Mouse (Mus musculus): ENCODE data around the gene Taf9b. TPM values are rescaled to one million over a fixed set of nuclear protein-coding genes. Genes with fewer than 3 reads are reported as not detected.
A peak's percentile ranks its signal among the peaks of the same experiment; 100 is the strongest.
"Not testable (repeated sequence)": the region's sequence is repeated elsewhere in the genome, so short reads cannot be mapped to it uniquely, and the experiment has no call there.

The Taf9b gene
- polyA plus RNA-seq (2012; rRNA removed), result 18.8 and 20.2 TPM in 2 replicates

DNA sequence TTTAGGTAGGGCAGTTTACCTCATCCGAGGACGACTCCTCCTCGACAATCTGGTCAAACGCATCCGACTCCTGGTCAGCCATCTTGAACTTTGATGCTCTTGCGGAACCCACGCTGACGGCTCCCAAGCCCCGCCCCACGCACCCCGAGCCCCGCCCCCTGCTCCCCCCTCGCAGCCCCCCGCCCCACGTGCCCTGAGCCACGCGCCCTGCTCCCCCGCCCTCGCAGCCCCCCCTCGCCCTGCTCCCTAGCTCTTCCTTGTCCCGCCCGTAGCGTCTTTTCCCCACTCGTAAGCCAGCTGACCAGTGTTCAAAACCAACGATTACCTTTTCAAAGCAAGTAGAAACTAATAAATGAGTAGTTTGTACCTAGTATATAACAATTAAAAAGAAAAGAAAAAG lies at the start of gene Taf9b:
Taf9b (minus strand) TSS at position 101 of the 400 bp plus-strand sequence.
- no peak for DNase-seq (ENCODE audit: low spot score)

DNA sequence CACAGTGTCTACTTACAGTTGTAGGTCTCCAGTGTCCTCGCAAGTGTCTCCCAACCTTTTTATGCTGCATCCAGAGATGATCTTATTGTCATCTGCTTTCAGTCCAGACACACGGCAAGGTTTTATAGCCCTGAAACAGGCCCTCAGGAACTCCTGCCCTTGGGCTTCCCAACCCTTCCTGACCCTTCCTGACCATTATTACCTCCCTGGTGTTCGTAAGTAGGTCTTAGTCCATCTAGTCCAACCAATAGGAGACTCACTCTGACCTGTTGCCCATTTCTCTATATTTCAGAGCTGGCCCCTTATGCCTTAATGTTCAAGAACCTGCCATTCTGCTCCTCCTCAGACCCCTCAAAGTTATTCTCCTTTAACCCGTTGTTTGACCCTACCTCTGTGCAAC lies 34.3 kb upstream of the Taf9b start, which contains the start of gene Fnd3c2:
Fnd3c2 (minus strand) TSS at position 101 of the 400 bp plus-strand sequence.
- DNase-seq (ENCODE audit: low spot score), result no peak

DNA sequence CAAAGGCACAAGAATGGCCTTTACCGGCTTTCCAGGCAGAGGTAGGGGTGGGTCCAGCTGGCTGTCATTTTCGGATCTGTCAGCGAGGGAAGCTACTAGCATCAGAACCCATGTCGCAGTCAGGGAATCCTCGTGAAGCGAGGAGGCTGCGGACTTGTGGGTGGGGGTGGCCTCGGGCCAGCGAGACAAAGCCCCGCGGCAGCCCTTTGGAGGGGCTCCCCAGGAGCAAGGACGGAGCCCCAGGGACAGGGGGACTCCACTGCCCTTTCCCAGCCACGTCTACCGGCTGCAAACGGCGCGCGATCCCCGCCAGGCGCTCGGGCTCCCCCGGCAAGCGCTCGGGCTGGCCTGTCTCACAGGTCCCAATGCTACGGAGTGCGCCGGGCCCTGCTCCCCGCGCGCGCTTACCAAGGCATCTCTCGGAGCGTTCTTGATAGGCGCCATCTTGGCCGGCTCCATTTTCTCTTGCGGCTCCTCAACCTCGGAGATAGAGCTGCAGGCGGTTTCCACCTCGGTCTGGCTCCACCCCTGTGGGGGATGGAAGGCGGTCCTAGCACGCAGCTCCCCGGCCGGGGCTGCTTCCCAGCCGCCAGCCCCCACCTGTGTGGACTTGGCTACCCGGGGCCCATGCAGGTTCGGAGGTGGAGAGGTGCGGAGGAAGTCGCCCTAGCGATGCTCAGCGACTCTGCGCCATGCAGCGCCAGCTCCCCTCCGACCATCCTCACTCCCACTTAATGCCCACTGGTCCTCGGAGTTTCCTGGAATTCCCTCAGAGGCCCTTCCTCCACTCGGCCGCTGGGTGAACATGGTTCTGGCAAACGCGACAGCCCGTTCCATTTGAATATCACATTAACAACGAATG lies 1.6 kb downstream of the Taf9b start:
- peak; percentile 45 for DNase-seq (ENCODE audit: low spot score)

DNA sequence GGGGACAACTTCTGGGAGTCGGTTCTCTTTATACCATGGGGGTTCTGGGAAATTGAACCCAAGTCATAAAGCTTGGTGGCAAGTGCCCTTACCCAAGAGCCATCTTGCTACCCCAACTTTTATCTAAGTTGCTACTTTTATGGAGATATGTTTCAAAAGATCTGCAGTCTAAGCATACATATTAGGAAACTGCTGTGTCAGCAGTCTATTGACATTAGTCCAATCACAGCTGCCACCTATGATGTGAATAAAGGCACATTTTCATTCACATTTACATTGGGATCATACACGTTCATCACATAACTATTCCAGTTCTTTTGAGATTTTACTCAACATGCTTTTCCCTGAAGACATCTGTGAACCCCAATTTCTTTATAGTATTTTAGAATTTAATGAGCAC lies 11.9 kb downstream of the Taf9b start:
- no peak for DNase-seq (ENCODE audit: low spot score)

DNA sequence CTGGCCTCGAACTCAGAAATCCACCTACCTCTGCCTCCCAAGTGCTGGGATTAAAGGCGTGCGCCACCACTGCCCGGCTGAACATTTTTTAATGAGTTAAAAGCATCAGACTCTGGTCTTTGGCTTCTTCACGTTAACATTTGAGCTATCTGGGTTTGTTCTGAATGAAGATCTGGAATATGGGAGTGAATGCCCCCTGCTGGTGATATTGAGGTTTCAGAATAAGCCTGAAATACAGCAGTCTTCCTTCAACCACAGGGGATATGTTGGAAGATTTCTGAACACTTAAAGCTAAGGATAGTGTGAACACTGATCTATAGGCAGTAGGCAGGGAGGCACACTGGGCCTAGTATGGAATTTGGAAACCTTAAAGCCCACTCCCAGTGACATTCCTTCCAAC lies 22.1 kb downstream of the Taf9b start:
- no peak for DNase-seq (ENCODE audit: low spot score)

DNA sequence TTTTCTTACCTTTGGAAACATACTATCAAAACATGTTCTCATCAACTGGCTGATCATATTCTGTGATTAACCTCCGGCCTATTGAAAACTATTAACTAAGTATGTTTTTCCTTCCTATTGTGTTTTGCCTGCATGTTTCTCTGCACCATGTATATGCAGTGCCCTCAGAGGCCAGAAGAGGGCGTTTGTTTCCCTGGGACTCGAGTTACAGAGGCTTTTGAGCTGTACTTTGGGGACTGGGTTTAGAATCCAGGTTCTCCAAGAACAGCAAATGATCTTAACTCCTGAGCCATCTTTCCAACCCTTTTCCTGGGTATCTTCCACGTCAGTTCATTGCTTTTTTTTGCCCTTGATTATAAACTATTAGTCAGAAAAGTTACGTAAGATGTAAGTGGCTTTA lies 23.6 kb downstream of the Taf9b start:
- no peak for DNase-seq (ENCODE audit: low spot score)

DNA sequence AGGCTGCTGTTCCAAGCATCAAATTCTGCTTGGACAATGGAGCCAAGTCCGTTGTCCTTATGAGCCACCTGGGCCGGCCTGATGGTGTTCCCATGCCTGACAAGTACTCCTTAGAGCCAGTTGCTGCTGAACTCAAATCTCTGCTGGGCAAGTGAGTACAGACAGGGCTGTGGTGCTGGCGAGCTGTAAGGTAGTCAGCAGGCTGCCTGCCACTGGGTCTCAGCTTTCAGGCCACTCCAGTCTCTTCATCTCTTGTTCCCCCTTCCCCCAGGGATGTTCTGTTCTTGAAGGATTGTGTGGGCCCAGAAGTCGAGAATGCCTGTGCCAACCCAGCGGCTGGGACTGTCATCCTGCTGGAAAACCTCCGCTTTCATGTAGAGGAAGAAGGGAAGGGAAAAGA lies 26.6 kb downstream of the Taf9b start:
- DNase-seq (ENCODE audit: low spot score), result not testable (repeated sequence)

DNA sequence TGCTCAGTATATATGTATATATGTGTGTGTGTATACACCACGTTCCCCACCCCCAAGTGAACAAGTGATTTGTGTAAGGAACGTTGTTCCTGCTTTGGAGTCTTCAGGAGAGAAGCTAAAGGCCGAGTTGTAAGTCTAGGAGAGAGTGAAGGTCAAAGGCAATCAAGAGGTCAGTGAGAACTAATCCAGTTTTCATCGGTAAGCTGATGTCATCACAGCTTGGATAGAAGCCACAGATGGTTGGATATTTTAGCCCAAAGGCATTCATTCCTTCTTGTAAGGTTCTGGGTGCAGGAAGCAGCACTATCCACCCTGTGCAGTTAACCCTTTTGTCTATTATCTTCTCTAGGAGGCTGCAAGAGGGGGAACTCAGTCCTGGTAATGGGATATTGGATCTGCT lies 30.9 kb downstream of the Taf9b start:
- DNase-seq (ENCODE audit: low spot score), result no peak

DNA sequence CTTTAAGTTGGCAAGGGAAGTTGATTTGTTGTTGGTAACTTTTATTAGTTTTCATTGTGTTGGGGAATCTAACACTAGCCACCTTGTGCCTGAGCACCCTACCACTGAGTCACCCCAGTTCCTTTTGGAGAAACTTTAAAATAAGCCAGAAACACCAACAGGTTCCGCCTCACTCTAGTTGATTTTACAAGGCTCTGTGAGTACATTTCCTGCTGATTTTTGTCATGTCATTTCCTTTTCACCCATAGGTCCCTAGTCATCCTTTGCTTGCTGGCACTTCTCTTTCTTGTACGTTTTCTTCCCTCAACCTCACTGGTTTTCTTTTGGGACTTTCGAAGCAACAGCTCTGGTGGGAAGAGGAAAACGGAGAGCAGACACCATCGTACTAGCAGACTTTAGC lies 31.6 kb downstream of the Taf9b start:
- DNase-seq (ENCODE audit: low spot score), result no peak

DNA sequence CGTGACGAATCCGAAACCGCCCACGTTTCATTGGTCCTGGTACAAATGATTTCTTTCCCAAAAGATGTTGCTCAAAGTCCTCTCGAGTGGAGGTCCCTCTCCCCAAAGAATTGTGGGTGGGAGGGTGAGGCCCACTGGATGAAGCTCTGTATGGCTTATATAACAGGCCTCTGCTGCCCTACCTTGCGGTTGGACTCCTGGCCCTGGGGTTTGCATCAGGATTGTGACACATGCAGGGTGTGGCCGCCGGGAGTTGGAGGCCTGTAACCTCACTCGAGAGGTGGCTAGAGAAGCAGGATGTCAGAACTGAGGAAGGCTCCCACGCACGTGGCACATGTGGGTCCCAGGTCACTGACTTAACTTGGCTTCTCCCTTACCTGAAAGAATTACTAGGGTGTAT lies 33.2 kb downstream of the Taf9b start:
- peak; percentile 23 for DNase-seq (ENCODE audit: low spot score)

DNA sequence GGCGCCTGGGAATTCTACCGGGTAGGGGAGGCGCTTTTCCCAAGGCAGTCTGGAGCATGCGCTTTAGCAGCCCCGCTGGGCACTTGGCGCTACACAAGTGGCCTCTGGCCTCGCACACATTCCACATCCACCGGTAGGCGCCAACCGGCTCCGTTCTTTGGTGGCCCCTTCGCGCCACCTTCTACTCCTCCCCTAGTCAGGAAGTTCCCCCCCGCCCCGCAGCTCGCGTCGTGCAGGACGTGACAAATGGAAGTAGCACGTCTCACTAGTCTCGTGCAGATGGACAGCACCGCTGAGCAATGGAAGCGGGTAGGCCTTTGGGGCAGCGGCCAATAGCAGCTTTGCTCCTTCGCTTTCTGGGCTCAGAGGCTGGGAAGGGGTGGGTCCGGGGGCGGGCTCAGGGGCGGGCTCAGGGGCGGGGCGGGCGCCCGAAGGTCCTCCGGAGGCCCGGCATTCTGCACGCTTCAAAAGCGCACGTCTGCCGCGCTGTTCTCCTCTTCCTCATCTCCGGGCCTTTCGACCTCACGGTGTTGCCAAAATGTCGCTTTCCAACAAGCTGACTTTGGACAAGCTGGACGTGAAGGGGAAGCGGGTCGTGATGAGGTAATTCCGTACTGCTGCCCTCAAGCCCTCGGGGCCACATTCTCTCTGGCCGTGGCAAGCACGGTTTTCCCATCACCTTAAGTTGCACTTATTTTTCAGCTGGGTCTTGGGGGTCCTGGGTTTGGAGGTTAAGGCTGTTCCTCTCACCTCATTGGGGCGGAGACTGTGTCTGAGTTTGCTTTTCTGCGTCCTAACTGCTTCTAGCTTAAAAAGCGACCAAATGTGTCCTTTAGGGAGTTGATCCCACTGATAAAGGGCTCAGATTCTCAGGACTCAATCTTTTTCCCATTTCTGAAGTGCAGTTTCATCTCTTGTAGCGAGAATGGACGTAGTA lies 34.0 kb downstream of the Taf9b start, which contains the start of gene Pgk1:
Pgk1 (plus strand) TSS at position 388 of the 937 bp plus-strand sequence.
- peak; percentile 46 for DNase-seq (ENCODE audit: low spot score)

DNA sequence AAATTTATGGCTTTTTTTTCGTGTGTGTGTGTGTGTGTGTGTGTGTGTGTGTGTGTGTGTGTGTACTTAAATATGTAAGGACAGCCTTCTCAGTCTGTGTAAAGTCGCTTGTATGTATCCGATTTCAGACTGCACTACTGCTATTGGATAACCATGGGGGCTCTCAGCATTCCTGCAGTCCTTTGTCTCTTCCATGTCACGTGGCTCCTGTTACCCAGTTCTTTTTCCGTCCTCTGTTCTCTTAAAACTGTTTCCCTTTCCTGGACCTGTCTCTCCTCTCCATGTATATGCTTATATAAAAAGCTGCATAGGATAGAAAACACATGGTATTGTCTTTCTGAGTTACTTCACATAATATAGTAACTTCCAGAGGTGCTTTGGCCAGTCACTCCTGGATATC lies 35.3 kb downstream of the Taf9b start:
- DNase-seq (ENCODE audit: low spot score), result no peak

DNA sequence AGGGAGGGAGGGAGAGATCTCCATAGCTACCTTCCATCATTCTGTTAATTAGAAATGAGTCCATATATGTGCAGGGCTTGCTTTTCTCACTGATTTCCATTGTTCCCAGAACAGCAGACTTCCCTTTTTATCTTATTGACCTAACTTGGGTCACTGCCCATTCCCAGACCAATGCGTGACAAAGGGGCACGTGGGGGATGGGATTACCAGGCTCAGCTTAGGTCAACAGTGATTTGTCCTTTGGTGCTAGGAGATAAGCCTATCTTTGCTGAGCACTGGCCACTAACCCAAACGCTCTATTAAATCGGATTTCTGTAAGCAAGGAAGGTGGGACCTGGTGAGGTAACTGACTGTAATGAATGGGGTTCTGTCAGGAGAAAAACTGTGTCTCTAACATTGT lies 36.7 kb downstream of the Taf9b start:
- no peak for DNase-seq (ENCODE audit: low spot score)

DNA sequence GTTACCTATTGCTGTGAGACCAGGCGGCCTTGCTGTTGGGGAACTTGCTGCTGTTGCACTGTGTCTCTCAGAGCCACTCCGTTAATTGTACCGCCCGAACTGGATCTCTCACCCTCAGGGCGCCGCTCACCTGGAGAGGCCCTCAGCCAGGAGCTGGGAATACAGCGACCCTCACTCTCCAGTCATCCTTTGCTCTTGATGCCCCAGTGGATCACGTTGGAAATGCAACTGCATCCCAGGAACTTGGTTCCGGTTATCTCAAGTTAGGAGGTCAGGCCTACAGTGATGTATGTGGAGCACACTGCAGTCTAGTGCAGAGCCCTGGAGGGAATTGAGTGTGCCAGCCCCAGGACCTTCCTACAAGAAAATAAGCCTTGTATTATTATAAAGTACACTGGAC lies 44.6 kb downstream of the Taf9b start:
- DNase-seq (ENCODE audit: low spot score), result no peak

DNA sequence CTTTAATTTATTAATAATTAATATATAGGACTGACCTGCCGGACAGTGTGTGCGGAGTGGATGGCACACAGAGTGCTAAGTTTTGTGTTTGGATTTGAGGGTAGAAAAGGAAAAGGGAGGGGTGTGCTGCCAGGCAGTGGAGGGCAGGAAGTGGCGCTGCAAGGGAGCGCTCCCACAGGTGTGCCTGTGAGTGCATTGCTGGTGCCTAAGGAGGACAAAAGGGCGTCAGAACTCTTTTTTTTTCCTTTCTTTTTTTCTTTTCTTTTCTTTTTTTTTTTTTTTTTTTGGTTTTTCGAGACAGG lies 49.2 kb downstream of the Taf9b start:
- no peak for DNase-seq (ENCODE audit: low spot score)

DNA sequence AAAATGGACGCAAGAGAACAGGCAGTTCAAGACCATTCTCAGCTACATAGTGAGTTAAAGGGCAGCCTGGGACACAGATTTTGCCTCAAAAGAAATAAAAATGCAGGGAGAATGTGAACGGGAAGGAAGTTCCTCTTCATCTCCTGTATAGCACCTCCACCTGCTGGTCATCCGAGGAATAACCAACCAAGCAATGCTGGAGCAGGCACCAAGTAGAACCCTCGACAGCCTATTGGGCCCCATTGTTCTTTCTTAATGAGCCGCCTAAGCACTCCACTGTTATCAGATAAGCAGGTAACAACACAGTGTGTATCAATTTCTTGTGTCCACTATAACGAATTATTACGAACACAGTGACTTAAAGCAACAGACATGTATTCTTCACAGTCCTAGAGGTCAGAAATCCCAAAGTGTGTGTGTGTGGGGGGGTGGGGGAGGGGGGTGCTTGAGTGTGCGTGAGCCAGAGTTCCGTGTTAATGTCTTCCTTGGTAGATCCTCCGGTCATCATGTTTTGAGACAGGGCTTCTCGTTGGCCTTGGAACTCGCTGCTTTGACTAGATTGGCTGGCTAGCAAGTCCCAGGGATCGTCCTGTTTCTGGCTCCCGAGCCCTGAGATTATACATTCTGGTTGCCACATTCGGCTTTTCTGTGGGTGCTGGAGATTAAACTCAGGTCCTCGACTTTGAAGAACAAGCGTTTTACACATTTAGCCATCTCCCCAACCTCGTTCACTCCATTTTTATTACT lies 49.7 kb downstream of the Taf9b start:
- peak; percentile 23 for DNase-seq (ENCODE audit: low spot score)

DNA sequence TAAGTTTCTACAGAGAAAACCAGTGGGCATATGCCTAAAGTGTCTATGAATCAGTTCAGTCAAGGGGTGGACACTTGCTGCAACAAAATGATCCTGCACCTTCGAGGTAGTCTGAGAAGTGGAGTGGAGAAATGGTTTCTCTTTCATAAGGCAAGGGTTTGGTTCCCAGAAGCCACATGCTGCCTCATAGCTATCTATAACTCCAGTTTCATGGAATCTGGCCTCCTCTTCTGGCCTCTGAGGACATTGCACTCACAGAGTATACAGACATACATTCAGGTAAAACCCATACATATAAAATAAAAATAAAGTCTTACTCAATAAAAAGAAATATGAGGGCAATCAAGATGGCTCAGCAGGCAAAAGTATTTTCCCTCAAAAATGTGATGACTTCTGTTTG lies 55.9 kb downstream of the Taf9b start:
- no peak for DNase-seq (ENCODE audit: low spot score)

DNA sequence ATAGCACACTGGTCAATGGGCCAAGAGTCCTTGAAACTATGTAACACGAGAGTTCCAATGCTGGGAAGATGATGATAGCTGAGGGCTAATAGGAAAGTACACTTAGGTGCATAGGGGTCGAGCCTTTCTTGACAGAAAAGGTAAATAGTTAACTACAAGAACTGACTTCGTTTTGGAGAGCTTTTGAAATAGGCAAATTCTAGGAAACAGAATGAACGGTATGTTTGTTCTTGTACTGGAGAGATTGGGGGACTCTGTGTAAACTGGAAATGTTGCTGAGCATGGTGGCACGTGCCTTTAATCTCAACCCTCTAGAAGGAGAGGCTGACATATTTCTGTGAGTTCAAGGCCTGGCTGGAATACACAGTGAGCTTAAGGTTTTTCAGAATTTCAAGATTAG lies 56.4 kb downstream of the Taf9b start:
- DNase-seq (ENCODE audit: low spot score), result no peak

DNA sequence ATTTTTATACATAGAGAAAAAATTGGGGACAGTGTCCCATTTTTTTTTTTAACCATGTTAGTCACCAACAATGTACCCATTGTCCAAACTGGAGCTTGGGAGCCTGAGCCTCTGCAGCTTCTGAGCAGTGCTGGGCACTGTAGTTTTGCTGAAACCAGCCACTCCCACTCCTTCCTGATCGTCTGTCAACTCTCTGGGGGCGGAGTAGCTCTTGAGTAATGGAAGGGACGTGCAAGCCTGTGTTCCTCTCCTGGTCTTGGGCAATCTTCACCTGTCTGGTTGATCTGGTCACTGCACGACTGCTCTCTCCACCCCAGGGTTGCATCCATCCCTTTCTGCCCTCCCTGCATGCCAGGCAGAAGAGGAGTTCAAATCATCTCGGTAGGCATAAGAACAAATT lies 57.0 kb downstream of the Taf9b start:
- DNase-seq (ENCODE audit: low spot score), result no peak

All from urinary bladder, adult 2 months (tissue).